Mouse (Mus musculus): Measurements from ENCODE around the gene Slc29a3. TPM values are rescaled to one million over a fixed set of nuclear protein-coding genes. Genes with fewer than 3 reads are reported as not detected.

Gene Slc29a3
- total RNA-seq, 2 experiments from 2014 or later, result 13.0 to 13.2 TPM

DNA sequence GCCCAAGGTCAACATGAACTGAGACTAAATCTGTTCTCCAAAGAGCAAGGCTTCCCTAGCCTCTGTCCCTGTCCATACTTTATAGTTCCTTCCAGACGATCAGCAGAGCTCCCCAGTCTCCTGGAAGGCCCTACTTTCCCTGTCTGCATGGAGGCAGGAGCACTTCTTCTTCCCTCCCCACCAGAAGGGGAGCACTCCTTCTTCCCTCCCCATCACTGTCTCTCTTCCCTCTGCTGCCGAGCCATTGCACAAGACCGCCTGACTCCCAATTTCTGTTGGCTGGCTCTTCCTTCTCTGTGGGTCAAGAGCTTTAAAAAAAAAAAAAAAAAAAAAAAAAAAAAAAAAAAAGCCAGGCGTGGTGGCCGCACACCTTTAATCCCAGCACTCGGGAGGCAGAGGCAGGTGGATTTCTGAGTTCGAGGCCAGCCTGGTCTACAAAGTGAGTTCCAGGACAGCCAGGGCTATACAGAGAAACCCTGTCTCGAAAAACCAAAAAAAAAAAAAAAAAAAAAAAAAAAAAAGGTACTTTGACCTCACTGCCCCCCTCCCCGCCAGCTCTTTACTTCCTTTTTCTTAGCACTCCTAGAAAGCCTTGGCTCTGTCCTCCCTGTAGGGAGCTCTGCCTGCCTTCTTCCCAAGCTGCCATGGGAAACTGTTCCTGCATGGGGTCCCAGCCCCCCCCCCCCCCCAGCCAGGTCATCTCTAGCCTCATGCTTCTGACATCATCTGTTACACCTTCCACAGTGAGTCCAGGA lies 14.5 kb downstream of the Slc29a3 start:
- TF ChIP-seq CTCF (IDR thresholded peaks at IDR 0.05), result no peak
- intact Hi-C loops (cut with DNase I), result no loop called here
- no peak overlapping the region for H3K27ac ChIP-seq
- H3K4me3 ChIP-seq, result no peak overlapping the region
- no peak for DNase-seq (ENCODE audit: extremely low spot score in 1 of 2, low spot score in 2 of 2)

DNA sequence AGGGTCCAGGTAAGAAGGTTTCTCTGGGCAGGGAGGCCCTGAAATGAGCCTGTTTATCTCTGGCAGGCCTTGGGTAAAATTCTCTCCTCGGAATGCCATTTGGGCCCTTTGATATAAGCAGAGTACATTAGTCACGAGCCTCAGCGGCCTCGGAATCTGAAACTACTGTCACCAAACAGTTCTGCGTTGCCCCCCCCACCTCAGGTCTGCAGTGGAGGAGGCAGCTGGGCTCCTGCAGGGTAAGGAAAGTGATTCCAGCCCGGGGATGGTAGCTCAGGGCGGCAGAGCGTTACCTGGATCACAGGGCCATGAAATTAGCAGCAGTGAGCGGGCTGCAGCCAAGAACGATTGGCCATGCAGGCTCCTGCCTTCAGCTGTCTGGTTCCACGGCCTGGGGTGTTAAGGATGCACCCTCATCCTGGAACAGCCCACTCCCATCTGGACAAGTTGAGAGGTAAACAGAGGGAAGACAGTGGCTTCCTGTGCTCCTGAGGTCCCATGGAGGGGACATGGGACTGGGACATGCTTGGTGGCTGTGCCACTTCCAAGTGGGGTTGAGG lies 15.3 kb downstream of the Slc29a3 start:
- no peak overlapping the region for H3K27ac ChIP-seq
- no peak for TF ChIP-seq CTCF (IDR thresholded peaks at IDR 0.05)

DNA sequence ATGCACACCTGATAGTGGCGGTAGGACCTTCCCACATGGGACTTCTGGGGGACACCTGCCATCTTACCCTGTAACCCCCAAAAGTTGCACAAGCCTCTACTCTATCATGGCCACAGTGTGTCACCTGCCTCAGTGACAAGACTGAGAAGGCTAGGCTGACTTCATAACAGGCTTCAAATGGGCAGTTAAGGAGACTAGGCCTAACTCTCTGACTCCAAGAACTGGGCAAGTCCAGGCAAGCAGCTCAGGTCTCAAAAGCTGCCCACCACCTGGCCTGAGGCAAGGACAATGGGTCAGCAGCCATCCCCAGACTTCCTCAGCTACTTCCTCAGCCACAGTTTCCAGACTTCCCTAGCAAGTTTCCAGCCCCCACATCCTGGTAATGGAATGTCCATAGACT lies 16.9 kb downstream of the Slc29a3 start:
- H3K27ac ChIP-seq, result no peak overlapping the region
- no peak for DNase-seq (ENCODE audit: extremely low spot score in 1 of 2, low spot score in 2 of 2)
- H3K4me3 ChIP-seq, result no peak overlapping the region
- no peak for TF ChIP-seq CTCF (IDR thresholded peaks at IDR 0.05)
- intact Hi-C loops (cut with DNase I), result no loop called here

More for the DNA sequence above, 15.3 kb downstream of the Slc29a3 start:
- intact Hi-C loops (cut with DNase I), result no loop called here
- DNase-seq (ENCODE audit: extremely low spot score in 1 of 2, low spot score in 2 of 2), result no peak
- H3K4me3 ChIP-seq, result no peak overlapping the region

- Histone ChIP-seq H3K4me3 (no peak overlapping the region), H3K27ac (no peak overlapping the region)
- no peak for TF ChIP-seq CTCF (IDR thresholded peaks at IDR 0.05)
- intact Hi-C loops (cut with DNase I), result no loop called here
- DNase-seq (ENCODE audit: extremely low spot score in 1 of 2, low spot score in 2 of 2), result no peak
Observed at GRCm38 (mm10) chr10:60733471-60733870, 19.1 kb downstream of the Slc29a3 start.

DNA sequence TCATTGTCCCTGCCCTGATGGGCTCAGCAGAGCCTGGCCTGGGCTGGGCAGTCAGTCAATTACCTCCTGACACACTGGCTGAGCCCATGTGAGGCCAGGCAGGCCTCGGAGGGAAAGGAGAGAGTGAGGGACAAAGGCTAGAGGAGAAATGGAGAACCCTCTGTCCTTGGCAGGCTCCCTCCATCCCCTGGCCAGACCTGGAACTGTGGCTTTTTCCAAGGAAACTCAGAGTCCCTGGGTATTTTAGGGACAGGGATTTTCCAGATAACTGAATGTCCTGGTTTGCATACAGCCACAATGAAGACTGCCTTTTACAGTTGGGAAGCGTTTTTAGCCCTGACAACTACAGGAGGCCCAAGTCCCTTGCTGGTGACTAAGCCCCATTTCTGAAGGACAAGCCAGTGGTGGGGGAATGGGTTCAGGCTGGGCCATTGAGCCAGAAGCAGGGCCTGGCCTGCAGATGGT lies 20.2 kb downstream of the Slc29a3 start:
- Histone ChIP-seq H3K27ac (no peak overlapping the region), H3K4me3 (no peak overlapping the region)
- DNase-seq (ENCODE audit: extremely low spot score in 1 of 2, low spot score in 2 of 2), result no peak
- TF ChIP-seq CTCF (IDR thresholded peaks at IDR 0.05), result no peak; the same call in 1 of the 2 replicates
- intact Hi-C loops (cut with DNase I), result no loop called here

- intact Hi-C loops (cut with DNase I), result no loop called here
- H3K4me3 ChIP-seq, result no peak overlapping the region
- no peak for TF ChIP-seq CTCF (IDR thresholded peaks at IDR 0.05)
- no peak overlapping the region for H3K27ac ChIP-seq
- no peak for DNase-seq (ENCODE audit: extremely low spot score in 1 of 2, low spot score in 2 of 2)
Observed at GRCm38 (mm10) chr10:60731742-60732141, 20.9 kb downstream of the Slc29a3 start.

GRCm38 (mm10) chr10:60727301-60727700 lies 25.3 kb downstream of the Slc29a3 start:
- DNase-seq (ENCODE audit: extremely low spot score in 1 of 2, low spot score in 2 of 2), result no peak
- intact Hi-C loops (cut with DNase I), result no loop called here
- Histone ChIP-seq H3K4me3 (no peak overlapping the region), H3K27ac (no peak overlapping the region)
- no peak for TF ChIP-seq CTCF (IDR thresholded peaks at IDR 0.05)

DNA sequence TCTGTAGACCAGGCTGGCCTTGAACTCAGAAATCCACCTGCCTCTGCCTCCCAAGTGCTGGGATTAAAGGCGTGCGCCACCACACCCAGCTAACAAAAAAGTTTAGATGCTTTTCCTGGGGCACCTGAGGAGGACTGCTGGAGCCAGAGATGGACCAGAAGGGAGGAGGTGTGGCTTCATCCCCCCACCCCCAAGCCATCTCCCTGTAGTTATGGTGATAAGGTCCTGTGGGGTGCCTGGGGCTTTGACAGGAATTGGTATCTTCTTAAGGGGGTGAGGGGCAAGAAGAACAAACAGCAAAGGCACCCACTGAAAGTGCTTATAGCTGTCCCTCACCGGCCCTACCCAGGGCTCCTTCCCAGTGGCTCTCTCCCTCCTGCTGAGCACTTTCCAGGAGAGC lies 25.7 kb downstream of the Slc29a3 start:
- no peak for TF ChIP-seq CTCF (IDR thresholded peaks at IDR 0.05)
- intact Hi-C loops (cut with DNase I), result no loop called here
- no peak overlapping the region for H3K27ac ChIP-seq

DNA sequence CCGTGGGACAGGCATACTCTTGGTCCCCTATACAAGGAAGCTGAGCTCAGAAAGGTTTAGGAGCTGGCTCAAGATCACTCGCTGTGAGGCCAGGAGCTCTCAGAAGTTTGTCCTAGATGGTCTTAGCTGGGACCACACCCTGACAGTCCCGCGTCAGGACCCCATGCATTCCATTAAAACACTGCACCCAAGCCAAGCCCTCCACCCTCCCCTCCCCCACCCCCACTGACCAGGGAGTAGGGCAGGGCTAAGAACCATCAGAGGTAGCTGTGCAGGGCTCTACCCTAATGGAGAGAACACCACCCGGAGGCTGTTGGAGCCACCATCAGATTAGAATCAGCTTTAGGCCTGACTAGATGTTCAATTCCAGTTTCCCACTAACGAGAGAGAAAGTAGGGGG lies 28.1 kb downstream of the Slc29a3 start:
- intact Hi-C loops (cut with DNase I), result no loop called here
- Histone ChIP-seq H3K4me3 (no peak overlapping the region), H3K27ac (no peak overlapping the region)
- TF ChIP-seq CTCF (IDR thresholded peaks at IDR 0.05), result no peak
- no peak for DNase-seq (ENCODE audit: extremely low spot score in 1 of 2, low spot score in 2 of 2)

More for the DNA sequence above, 25.7 kb downstream of the Slc29a3 start:
- no peak for DNase-seq (ENCODE audit: extremely low spot score in 1 of 2, low spot score in 2 of 2)
- H3K4me3 ChIP-seq, result no peak overlapping the region

DNA sequence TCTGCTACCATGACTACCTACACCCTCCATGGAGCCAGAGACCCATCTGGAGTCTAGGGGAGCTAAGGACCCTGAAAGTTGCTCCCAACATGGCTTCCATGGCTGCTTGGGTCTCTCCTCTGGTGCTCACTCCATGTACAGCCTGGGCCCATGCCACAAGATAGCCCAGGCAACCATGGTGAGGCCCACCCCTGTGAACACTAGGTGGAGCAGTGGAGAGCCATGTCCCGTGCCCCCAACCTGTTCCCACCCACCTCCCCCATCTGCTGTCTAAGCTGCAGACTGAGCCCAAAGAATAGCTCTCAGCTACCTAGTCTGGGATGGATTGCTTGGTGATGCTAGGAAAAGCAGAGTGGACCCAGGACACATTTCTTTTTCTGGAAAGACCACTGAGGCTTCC lies 29.2 kb downstream of the Slc29a3 start:
- no peak overlapping the region for H3K4me3 ChIP-seq
- peak; percentile 21 for TF ChIP-seq CTCF (IDR thresholded peaks at IDR 0.05)
- no peak overlapping the region for H3K27ac ChIP-seq
- intact Hi-C loops (cut with DNase I), result no loop called here
- no peak for DNase-seq (ENCODE audit: extremely low spot score in 1 of 2, low spot score in 2 of 2)

DNA sequence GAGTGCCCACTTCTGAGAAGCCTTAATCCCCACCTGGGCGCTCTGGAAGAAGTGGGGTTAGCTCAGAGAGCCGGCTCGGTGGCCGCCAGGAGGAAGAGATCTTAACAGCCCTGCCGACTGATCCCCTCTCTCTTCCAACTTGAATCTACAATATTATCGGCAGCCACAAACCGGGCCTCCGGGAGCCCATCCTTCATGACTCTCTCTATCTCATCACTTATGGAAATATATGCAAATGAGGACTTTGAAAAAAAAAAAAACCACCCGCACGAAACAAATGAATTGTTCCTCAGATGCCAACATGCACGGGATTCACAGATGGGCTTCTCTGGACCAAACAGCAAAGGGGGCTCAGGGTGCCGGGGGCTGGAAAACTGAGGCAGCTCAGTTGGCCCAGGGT lies 31.0 kb downstream of the Slc29a3 start:
- no peak overlapping the region for H3K4me3 ChIP-seq
- H3K27ac ChIP-seq, result no peak overlapping the region
- no peak for TF ChIP-seq CTCF (IDR thresholded peaks at IDR 0.05)
- intact Hi-C loops (cut with DNase I), result no loop called here
- no peak for DNase-seq (ENCODE audit: extremely low spot score in 1 of 2, low spot score in 2 of 2)

DNA sequence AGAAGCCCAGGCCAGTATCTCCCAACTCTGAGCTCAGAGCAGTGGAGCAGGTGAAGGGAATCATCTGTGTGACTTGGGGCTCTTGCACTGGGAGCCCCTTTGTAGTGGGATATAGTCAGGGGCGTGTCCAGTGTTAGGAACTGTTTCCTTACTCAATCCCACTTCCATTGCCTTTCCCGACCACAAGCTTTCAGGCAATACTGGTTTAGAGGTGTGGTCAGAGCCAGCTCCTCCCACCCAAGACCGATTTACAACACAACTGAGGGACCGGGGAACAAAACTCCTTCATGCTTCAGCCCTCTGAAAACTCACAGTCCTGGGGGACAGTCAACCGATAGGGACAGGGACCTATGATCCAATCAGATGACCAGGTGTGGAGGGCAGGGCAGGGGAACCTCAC lies 32.1 kb downstream of the Slc29a3 start:
- TF ChIP-seq CTCF (IDR thresholded peaks at IDR 0.05), result no peak
- intact Hi-C loops (cut with DNase I), result no loop called here
- Histone ChIP-seq H3K4me3 (no peak overlapping the region), H3K27ac (no peak overlapping the region)
- no peak for DNase-seq (ENCODE audit: extremely low spot score in 1 of 2, low spot score in 2 of 2)

- intact Hi-C loops (cut with DNase I), result no loop called here
- H3K4me3 ChIP-seq, result no peak overlapping the region
- TF ChIP-seq CTCF (IDR thresholded peaks at IDR 0.05), result no peak
- no peak overlapping the region for H3K27ac ChIP-seq
- DNase-seq (ENCODE audit: extremely low spot score in 1 of 2, low spot score in 2 of 2), result no peak
Observed at GRCm38 (mm10) chr10:60718491-60718890, 34.1 kb downstream of the Slc29a3 start.

All from left cerebral cortex, adult 2 months (tissue).